Mouse (Mus musculus): ENCODE data around the gene Tep1. TPM values are rescaled to one million over a fixed set of nuclear protein-coding genes. Genes with fewer than 3 reads are reported as not detected.
A peak's percentile ranks its signal among the peaks of the same experiment; 100 is the strongest.

The Tep1 gene
- polyA plus RNA-seq, 1 experiment from 2014 or later: 6.1 TPM

GRCm38 (mm10) chr14:50895407-50895806 is 25.0 kb upstream of the Tep1 start:
- H3K36me3 ChIP-seq: no peaks in the 10 kb centered on the region
- H3K9ac ChIP-seq: no peak overlapping the region
- H3K4me2 ChIP-seq: no peak overlapping the region
- H3K4me1 ChIP-seq (replicated peaks): peaks cover 14% of the 10 kb centered on the region
- peaks cover 33% of the 10 kb centered on the region for H3K27me3 ChIP-seq (replicated peaks)
- no peak overlapping the region for H3K27ac ChIP-seq (ENCODE audit: poor library complexity, severe bottlenecking)
- no peak for ATAC-seq (ENCODE audit: insufficient number of reproducible peaks, low FRiP score)
- H3K9me3 ChIP-seq (replicated peaks): no peaks in the 10 kb centered on the region
- H3K4me3 ChIP-seq: no peak overlapping the region

DNA sequence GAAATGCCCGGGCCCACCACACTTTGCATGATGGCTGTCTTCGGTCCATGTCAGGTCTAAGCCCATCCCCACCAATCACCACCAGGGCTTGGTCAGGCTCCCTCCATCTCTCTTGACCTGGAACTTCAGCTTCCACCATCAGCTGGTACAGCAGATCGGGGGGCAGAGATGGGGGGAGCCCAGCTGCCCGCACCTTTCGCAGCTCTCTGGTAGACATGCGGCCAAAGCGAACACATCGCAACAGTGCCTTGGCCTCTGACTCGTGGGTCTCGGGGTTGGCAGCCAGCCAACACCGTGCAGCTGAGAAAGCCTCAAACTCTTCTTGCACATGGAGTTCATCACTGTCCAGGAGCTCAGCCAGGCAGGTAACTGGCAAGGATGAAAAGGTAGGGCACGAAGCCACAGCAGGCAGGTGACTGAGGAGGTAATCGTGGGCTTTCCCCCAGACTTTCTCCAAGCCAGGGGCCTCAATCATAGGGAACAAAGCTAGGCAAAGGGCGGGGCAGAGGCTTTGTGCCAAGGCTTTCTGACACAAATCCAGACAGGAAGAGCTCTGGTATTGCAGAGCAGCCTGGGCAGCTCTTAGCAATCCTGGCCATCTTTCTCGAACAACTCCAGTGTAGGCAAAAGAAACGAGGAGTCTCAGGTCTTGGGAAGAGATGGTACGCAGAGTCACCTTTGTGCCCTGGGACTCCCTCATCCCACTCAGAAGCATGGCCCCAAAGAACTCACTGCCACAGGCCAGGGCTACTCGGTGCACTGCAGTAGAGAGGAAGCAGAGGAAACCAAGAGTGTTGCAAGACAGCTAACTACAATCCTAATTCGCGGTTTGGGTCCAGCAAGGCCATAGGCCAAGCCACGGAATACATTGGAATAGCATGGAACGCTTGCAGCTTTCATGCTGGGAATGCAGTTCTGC is 22.4 kb upstream of the Tep1 start:
- Histone ChIP-seq H3K27ac (ENCODE audit: poor library complexity, severe bottlenecking) (no peak overlapping the region), H3K4me3 (no peak overlapping the region), H3K9ac (no peak overlapping the region), H3K4me1 (replicated peaks) (peaks cover 14% of the 10 kb centered on the region), H3K27me3 (replicated peaks) (peaks cover 32% of the 10 kb centered on the region), H3K4me2 (no peak overlapping the region), H3K36me3 (no peaks in the 10 kb centered on the region), H3K9me3 (replicated peaks) (0 out of 2 replicates have a peak, but pooled peaks cover 3% of the 10 kb centered on the region)
- 78% methylated on average over 22 of the region's 22 CpGs for WGBS
- no peak for ATAC-seq (ENCODE audit: insufficient number of reproducible peaks, low FRiP score)

GRCm38 (mm10) chr14:50892091-50892490 is 21.7 kb upstream of the Tep1 start:
- H3K27me3 ChIP-seq (replicated peaks): peaks cover 25% of the 10 kb centered on the region
- 75% methylated on average over 7 of the region's 7 CpGs for WGBS
- H3K9ac ChIP-seq: no peak overlapping the region
- H3K9me3 ChIP-seq (replicated peaks): 0 out of 2 replicates have a peak, but pooled peaks cover 3% of the 10 kb centered on the region
- H3K36me3 ChIP-seq: no peaks in the 10 kb centered on the region
- peaks cover 12% of the 10 kb centered on the region for H3K4me1 ChIP-seq (replicated peaks)
- H3K27ac ChIP-seq (ENCODE audit: poor library complexity, severe bottlenecking): no peak overlapping the region
- H3K4me2 ChIP-seq: no peak overlapping the region
- no peak for ATAC-seq (ENCODE audit: insufficient number of reproducible peaks, low FRiP score)
- H3K4me3 ChIP-seq: no peak overlapping the region

DNA sequence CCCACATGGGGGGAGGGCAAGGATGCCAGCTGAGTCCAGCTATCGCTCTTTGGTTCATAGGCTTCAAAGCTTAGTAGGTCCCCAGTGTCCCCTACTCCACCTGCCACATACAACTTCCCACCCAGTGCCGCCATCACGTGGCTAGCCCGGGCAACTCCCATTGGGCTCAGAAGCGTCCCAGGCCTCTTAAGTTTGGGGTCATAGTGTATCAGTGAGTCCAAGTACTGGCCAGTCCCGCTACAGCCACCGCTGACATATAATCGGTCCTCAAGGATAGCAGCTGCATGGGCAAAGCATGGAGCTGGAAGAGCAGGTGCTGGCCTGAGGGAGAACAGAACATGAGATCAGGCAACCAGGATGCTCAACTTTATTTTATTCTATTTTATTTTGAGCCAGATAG is 21.3 kb upstream of the Tep1 start:
- 79% methylated on average over 8 of the region's 8 CpGs for WGBS
- H3K27ac ChIP-seq (ENCODE audit: poor library complexity, severe bottlenecking): no peak overlapping the region
- H3K4me1 ChIP-seq (replicated peaks): peaks cover 8% of the 10 kb centered on the region
- H3K9ac ChIP-seq: no peak overlapping the region
- peaks cover 20% of the 10 kb centered on the region for H3K27me3 ChIP-seq (replicated peaks)
- no peak overlapping the region for H3K4me2 ChIP-seq
- no peak for ATAC-seq (ENCODE audit: insufficient number of reproducible peaks, low FRiP score)
- H3K4me3 ChIP-seq: no peak overlapping the region
- H3K36me3 ChIP-seq: no peaks in the 10 kb centered on the region
- H3K9me3 ChIP-seq (replicated peaks): 0 out of 2 replicates have a peak, but pooled peaks cover 3% of the 10 kb centered on the region

DNA sequence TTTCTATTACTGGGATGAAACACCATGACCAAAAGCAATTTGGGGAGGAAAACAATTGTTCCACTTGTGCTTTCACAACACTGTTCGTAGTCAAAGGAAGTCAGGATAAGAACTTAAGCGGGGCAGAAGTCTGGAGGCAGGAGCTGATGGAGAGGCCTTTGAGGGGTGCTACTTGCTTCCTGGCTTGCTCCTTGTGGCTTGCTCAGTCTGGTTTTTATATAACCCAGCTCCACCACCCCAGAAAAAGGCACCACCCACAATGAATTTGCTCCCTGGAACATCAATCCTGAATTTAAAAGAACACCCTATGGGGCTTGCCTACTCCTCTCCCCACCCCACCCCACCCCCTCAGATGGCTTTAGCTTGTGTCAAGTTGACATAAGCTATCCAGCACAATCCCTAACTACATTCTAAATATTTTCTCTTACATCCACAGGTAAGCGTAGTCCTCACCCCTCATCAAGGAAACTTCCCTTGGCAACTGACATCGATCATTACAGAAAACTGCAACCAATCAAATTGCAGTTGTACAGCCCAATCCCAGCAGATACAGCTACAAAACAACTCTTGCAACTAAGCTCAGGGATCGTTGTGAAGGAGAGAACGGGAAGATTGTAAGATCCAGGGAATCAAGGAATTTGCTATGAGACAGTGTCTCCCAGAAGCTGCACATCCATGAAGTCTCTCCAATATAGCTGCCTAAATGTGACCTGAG is 6.0 kb upstream of the Tep1 start:
- Histone ChIP-seq H3K36me3 (0 out of 2 replicates have a peak, but pooled peaks cover 4% of the 10 kb centered on the region), H3K4me1 (replicated peaks) (no peaks in the 10 kb centered on the region), H3K9ac (no peak overlapping the region), H3K4me3 (no peak overlapping the region), H3K4me2 (no peak overlapping the region), H3K27me3 (replicated peaks) (no peaks in the 10 kb centered on the region), H3K9me3 (replicated peaks) (no peaks in the 10 kb centered on the region), H3K27ac (ENCODE audit: poor library complexity, severe bottlenecking) (no peak overlapping the region)
- WGBS: 82% methylated on average over 6 of the region's 6 CpGs
- no peak for ATAC-seq (ENCODE audit: insufficient number of reproducible peaks, low FRiP score)

DNA sequence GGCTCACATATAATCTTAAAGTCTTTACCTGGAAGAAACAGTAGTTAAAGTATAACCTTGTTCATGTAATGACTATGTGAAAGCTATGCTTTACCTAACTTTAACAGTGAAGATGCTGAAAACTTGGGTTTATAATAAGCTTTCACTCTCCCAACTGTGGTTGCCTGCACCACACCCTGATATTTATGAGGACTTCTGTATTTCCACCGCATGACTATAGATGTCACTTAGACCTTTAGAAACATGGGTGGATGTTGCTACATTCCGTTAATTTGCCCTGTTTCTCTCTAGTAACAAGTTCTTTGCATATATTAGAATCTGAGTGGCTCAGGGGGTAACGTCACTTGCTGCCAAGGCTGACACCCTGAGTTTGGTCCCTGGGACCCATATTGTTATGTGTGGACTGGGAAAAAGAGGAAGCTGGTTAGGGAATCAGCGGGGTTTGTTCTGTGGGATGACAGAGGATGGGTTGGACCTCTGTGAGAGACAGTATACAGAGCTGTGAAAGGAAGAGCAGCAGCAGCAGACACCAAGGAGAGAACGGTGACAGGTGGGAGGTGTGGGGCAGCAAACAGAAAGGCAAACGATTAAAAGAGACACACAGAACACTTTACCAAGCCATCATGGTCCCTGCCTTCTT is 5.4 kb upstream of the Tep1 start:
- H3K4me2 ChIP-seq: no peak overlapping the region
- H3K27me3 ChIP-seq (replicated peaks): no peaks in the 10 kb centered on the region
- no peak overlapping the region for H3K27ac ChIP-seq (ENCODE audit: poor library complexity, severe bottlenecking)
- no peak overlapping the region for H3K9ac ChIP-seq
- ATAC-seq (ENCODE audit: insufficient number of reproducible peaks, low FRiP score): no peak
- H3K4me1 ChIP-seq (replicated peaks): no peaks in the 10 kb centered on the region
- H3K9me3 ChIP-seq (replicated peaks): no peaks in the 10 kb centered on the region
- WGBS: 79% methylated on average over 6 of the region's 6 CpGs
- H3K4me3 ChIP-seq: no peak overlapping the region
- H3K36me3 ChIP-seq: 0 out of 2 replicates have a peak, but pooled peaks cover 4% of the 10 kb centered on the region

DNA sequence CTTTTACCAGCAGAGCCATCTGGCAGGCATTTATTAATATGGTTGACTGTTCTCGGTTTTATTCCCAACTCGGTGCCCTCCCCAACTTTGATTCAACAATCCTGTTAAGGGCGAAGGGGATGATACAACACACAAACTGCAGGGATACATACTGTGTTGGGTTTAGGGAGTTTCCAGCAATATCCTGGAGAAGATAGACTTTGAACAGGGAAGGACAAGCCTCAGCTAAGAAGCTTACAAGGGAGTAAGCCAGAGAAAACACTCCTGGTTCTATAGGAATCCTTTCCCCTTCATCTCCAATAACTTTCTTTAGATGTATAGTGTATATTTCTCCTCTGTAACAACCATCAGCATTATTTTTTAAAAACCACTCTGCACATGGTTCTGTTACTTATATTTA is 4.8 kb upstream of the Tep1 start:
- no peaks in the 10 kb centered on the region for H3K9me3 ChIP-seq (replicated peaks)
- H3K36me3 ChIP-seq: 0 out of 2 replicates have a peak, but pooled peaks cover 4% of the 10 kb centered on the region
- no peak overlapping the region for H3K4me2 ChIP-seq
- H3K27me3 ChIP-seq (replicated peaks): no peaks in the 10 kb centered on the region
- H3K4me3 ChIP-seq: no peak overlapping the region
- no peaks in the 10 kb centered on the region for H3K4me1 ChIP-seq (replicated peaks)
- ATAC-seq (ENCODE audit: insufficient number of reproducible peaks, low FRiP score): no peak
- H3K9ac ChIP-seq: no peak overlapping the region
- WGBS: 86% methylated on average over 3 of the region's 3 CpGs
- H3K27ac ChIP-seq (ENCODE audit: poor library complexity, severe bottlenecking): no peak overlapping the region

DNA sequence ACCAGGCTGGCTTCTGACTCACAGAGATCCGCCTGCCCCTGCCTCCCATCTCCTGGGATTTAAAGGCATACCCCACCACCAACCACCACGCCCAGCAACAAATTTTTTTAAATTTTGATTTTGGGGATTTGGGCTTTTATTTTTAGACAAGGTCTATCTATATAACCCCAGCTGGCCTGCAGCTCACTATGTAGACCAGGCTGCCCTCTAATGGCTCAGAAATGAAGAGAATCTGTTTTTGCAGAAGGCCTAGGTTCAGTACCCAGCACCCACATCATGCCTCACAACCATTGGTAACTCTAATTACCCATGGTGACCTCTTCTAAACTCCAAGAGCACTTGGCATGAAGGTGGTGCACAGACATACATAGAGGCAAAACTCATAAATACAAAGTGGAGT is 924 bp upstream of the Tep1 start:
- Histone ChIP-seq H3K9me3 (replicated peaks) (no peaks in the 10 kb centered on the region), H3K27me3 (replicated peaks) (no peaks in the 10 kb centered on the region), H3K4me3 (no peak overlapping the region), H3K36me3 (peaks cover 10% of the 10 kb centered on the region; the same call in 1 of the 2 replicates), H3K4me2 (no peak overlapping the region; the same call in 1 of the 2 replicates), H3K4me1 (replicated peaks) (no peaks in the 10 kb centered on the region), H3K27ac (ENCODE audit: poor library complexity, severe bottlenecking) (no peak overlapping the region), H3K9ac (no peak overlapping the region)
- 86% methylated on average over 2 of the region's 2 CpGs for WGBS
- ATAC-seq (ENCODE audit: insufficient number of reproducible peaks, low FRiP score): no peak

- Histone ChIP-seq H3K27ac (ENCODE audit: poor library complexity, severe bottlenecking) (peak overlapping the region; percentile 48; the same call in 1 of the 2 replicates), H3K9me3 (replicated peaks) (no peaks in the 10 kb centered on the region), H3K27me3 (replicated peaks) (no peaks in the 10 kb centered on the region), H3K4me2 (peak overlapping the region; percentile 68), H3K4me1 (replicated peaks) (no peaks in the 10 kb centered on the region), H3K9ac (peak overlapping the region; percentile 64; the same call in 1 of the 2 replicates), H3K4me3 (peak overlapping the region; percentile 66), H3K36me3 (peaks cover 10% of the 10 kb centered on the region; the same call in 1 of the 2 replicates)
- ATAC-seq (ENCODE audit: insufficient number of reproducible peaks, low FRiP score): peak; percentile 6; the same call in 1 of the 2 replicates
- WGBS: 32% methylated on average over 5 of the region's 5 CpGs
Observed at GRCm38 (mm10) chr14:50870805-50871143, 414 bp upstream of the Tep1 start.

GRCm38 (mm10) chr14:50868656-50869055 is 1.7 kb downstream of the Tep1 start:
- Histone ChIP-seq H3K9me3 (replicated peaks) (no peaks in the 10 kb centered on the region), H3K27me3 (replicated peaks) (no peaks in the 10 kb centered on the region), H3K4me2 (no peak overlapping the region), H3K4me1 (replicated peaks) (no peaks in the 10 kb centered on the region), H3K9ac (no peak overlapping the region), H3K27ac (ENCODE audit: poor library complexity, severe bottlenecking) (no peak overlapping the region), H3K36me3 (peaks cover 10% of the 10 kb centered on the region), H3K4me3 (no peak overlapping the region)
- ATAC-seq (ENCODE audit: insufficient number of reproducible peaks, low FRiP score): no peak
- 84% methylated on average over 5 of the region's 5 CpGs for WGBS

GRCm38 (mm10) chr14:50868211-50868610 is 2.1 kb downstream of the Tep1 start:
- no peak for ATAC-seq (ENCODE audit: insufficient number of reproducible peaks, low FRiP score)
- H3K27ac ChIP-seq (ENCODE audit: poor library complexity, severe bottlenecking): no peak overlapping the region
- no peak overlapping the region for H3K4me3 ChIP-seq
- H3K4me1 ChIP-seq (replicated peaks): no peaks in the 10 kb centered on the region
- no peak overlapping the region for H3K4me2 ChIP-seq
- H3K36me3 ChIP-seq: peaks cover 13% of the 10 kb centered on the region
- no peaks in the 10 kb centered on the region for H3K9me3 ChIP-seq (replicated peaks)
- 66% methylated on average over 4 of the region's 4 CpGs for WGBS
- H3K9ac ChIP-seq: no peak overlapping the region
- H3K27me3 ChIP-seq (replicated peaks): no peaks in the 10 kb centered on the region

All from heart, embryonic 12.5 days (tissue).